Mouse (Mus musculus) left cerebral cortex, postnatal 36 days (tissue): Measurements from ENCODE around the gene Exosc3. TPM values are rescaled to one million over a fixed set of nuclear protein-coding genes. Genes with fewer than 3 reads are reported as not detected.

Source experiments
- DNase-seq, 2 experiments: peaks; one replicate each; pipeline ENCODE4 v3.0.0; 2021 to 2022; ENCODE audit warnings: low spot score in 2 of 2, mixed read lengths in 1 of 2
- intact Hi-C: fragments of 180-260 bp; cut with DNase I; formaldehyde crosslinking; loops from one replicate; pipeline ENCODE4 v1.15.1; 2025
- total RNA-seq, 2 experiments: library from RNA; stranded (reverse); gene quantifications; 2 replicates each; pipeline ENCODE4 v1.2.3; 2021

The Exosc3 gene
- total RNA-seq, 2 experiments from 2014 or later = 12.3 to 17.8 TPM

- DNase-seq = no peak
- intact Hi-C loops = no loop called here
These were observed 54.6 kb downstream of the Exosc3 start for GRCm38 (mm10) chr4:45287906-45288305.

DNA sequence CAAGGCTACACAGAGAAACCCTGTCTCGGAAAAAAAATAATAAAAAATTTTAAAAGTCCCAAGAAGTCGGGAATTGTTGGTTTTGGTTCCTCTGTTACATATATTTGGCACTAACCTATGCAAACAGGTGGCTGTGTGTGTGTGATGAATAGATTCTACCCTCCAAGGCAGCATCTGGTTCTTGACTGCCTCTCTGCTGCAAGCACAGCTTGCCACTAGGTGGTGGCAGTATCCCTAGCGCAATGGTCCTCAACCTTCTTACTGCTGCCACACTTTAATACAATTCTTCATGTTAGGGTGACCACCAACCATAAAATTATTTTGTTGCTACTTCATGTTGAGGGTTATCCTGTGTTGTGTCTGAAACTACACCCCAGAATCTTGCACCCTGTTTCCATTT, 56.2 kb downstream of the Exosc3 start:
- intact Hi-C loops = no loop called here
- DNase-seq = no peak

- peak; percentile 27 to 51 for DNase-seq
- intact Hi-C loops = loop anchor here (1.0 to 5.0 kb wide), 3 partner anchors 117 to 263 kb away; partner anchors contain the start of genes Polr1e and Tomm5
These were observed 62.5 kb downstream of the Exosc3 start for GRCm38 (mm10) chr4:45279981-45280548.

- no peak for DNase-seq
- intact Hi-C loops = no loop called here
These were observed 63.2 kb downstream of the Exosc3 start for GRCm38 (mm10) chr4:45279292-45279691.

DNA sequence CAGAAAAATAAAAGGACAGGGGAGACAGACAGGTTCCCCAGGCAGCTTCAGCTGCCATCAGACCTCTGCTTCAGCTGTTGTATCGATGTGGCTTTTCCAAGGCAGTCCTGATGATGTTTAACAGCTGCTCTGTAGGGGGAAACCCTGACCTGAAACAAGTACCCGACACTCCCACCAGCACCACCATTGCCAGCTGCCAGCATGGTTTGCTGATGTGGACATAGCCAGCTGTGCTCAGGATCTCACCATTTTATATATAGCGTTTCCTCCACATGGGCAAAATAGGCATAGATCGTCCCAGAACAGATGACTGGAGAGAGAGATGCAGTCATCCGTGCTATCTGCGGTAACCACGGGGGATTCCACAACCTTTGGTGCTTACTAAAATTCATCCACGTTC, 66.8 kb downstream of the Exosc3 start:
- intact Hi-C loops = no loop called here
- DNase-seq = no peak

DNA sequence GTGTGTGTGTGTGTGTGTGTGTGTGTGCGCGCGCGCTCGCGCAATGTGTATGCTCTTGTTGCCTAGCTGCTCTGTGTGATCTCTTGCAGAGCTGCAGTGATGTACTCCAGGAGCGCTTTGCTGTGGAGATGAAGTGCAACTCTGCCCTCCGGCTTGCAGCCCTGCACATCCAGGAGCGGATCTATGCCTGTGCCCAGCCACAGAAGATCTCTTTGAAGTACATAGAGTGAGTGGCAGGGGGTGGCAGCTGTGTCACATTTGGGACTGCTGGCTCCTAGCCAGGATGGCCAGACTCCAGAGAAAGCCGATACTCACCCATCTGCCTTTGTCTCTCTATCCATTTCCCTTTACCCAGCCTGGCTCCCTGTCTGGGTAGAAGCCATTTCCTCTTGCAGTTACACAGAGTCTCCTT, 71.5 kb downstream of the Exosc3 start:
- peak in 1 of 2 experiments; percentile 15 for DNase-seq
- intact Hi-C loops = no loop called here

DNA sequence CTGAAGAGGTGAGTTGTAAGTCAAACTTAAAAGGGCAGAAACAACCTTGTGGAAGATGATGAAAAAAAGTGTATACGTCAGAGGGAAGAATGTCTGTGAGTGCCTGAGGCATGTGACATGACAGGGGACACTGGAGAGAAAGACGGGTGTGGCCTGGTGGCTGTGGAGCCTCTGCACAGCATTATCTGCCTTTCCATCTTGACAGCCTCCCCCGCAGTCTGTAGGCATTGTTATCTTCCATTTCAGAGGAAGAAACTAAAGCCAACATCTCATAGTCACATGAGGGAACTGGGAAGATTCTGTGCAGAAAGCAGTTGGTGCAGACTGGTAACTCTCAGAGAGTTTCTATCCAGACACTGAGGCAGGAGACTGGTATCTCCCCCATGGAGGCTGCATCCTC, 74.6 kb downstream of the Exosc3 start:
- no peak for DNase-seq
- intact Hi-C loops = no loop called here

Other genes with a start within 250 kb of the Exosc3 start
- gene Tomm5, start 234.6 kb downstream of the Exosc3 start, total RNA-seq = 10 to 100 TPM; 63.4 to 70.2 TPM
- gene Frmpd1, start 157.9 kb downstream of the Exosc3 start, total RNA-seq = 10 to 100 TPM; 11.7 to 16.4 TPM
- 10 to 100 TPM; 15.0 to 17.8 TPM for gene Trmt10b, start 45.6 kb downstream of the Exosc3 start, total RNA-seq
- 10 to 100 TPM; 19.3 to 22.7 TPM for gene Dcaf10, start 631 bp downstream of the Exosc3 start, total RNA-seq
- gene Slc25a51, start 66.0 kb upstream of the Exosc3 start, total RNA-seq = 100 to 1,000 TPM; 117 to 118 TPM
- 10 to 100 TPM; 11.5 to 14.5 TPM for gene Shb, start 189.7 kb upstream of the Exosc3 start, total RNA-seq